Mouse (Mus musculus) heart, embryonic 14.5 days (tissue): ENCODE data around the gene Arfgef2. TPM values are rescaled to one million over a fixed set of nuclear protein-coding genes. Genes with fewer than 3 reads are reported as not detected.

Experiments used
- ATAC-seq: fragments of 200-750 bp; cut with Nextera tagmentation; 2 replicates; pipeline ENCODE4 v1.8.0; 2017; ENCODE audit warnings: low read depth, moderate TSS enrichment; ENCODE audit not compliant: insufficient number of reproducible peaks, insufficient read depth, low FRiP score
- H3K27ac ChIP-seq, 2 experiments: fragments of 200-500 bp in 1 of 2; fragments of 300-500 bp in 1 of 2; sonication (generic) in 1 of 2; replicated peaks in 1 of 2; 2 replicates each; pipeline ENCODE4 v1.5.1; 2012 to 2014; ENCODE audit warnings: low read depth in 2 of 2, low read length in 2 of 2, control low read depth in 1 of 2, mild to moderate bottlenecking in 1 of 2, mixed read lengths in 1 of 2; ENCODE audit not compliant: control insufficient read depth in 1 of 2, insufficient read depth in 1 of 2
- H3K27me3 ChIP-seq: fragments of 300-500 bp; sonication (generic); 2 replicates; pipeline ENCODE4 v1.6.1; 2014; ENCODE audit warnings: mild to moderate bottlenecking, low read length, control low read depth; ENCODE audit not compliant: control insufficient read depth, insufficient read depth
- H3K36me3 ChIP-seq: fragments of 300-500 bp; sonication (generic); 2 replicates; pipeline ENCODE4 v1.6.1; 2014; ENCODE audit warnings: mild to moderate bottlenecking, control low read depth, low read length, mixed read lengths; ENCODE audit not compliant: control insufficient read depth, insufficient read depth
- H3K4me1 ChIP-seq, 2 experiments: fragments of 200-500 bp in 1 of 2; fragments of 300-500 bp in 1 of 2; sonication (generic) in 1 of 2; 2 replicates each; pipeline ENCODE4 v1.6.1; 2012 to 2014; ENCODE audit warnings: low read length in 2 of 2, control low read depth in 1 of 2, mixed read lengths in 1 of 2; ENCODE audit not compliant: control insufficient read depth in 2 of 2, insufficient read depth in 2 of 2
- H3K4me2 ChIP-seq: fragments of 300-500 bp; sonication (generic); 2 replicates; pipeline ENCODE4 v1.6.1; 2014; ENCODE audit warnings: mild to moderate bottlenecking, low read length
- H3K4me3 ChIP-seq, 2 experiments: fragments of 200-500 bp in 1 of 2; fragments of 300-500 bp in 1 of 2; sonication (generic) in 1 of 2; 2 replicates each; pipeline ENCODE4 v1.5.1; 2012 to 2014; ENCODE audit warnings: low read length in 2 of 2, mild to moderate bottlenecking in 2 of 2, control low read depth in 1 of 2, low read depth in 1 of 2, moderate library complexity in 1 of 2; ENCODE audit not compliant: control insufficient read depth in 1 of 2, insufficient read depth in 1 of 2
- H3K9ac ChIP-seq: fragments of 300-500 bp; sonication (generic); 2 replicates; pipeline ENCODE4 v1.6.1; 2014; ENCODE audit warnings: mild to moderate bottlenecking, low read length
- H3K9me3 ChIP-seq: fragments of 300-500 bp; sonication (generic); 2 replicates; pipeline ENCODE4 v1.6.1; 2016; ENCODE audit warnings: low read length, control low read depth; ENCODE audit not compliant: control insufficient read depth
- WGBS: fragments of 180-500 bp; shearing (Covaris S2); extraction: QIAGEN DNeasy Blood & Tissue Kit; methylation state at CpG from one replicate; pipeline ENCODE4 v1.1.7; 2014; 5-methylcytosine and 5-hydroxymethylcytosine counted together
- polyA plus RNA-seq: library from polyadenylated mRNA; unstranded; fragments of >200 nt; fragmentation: Nextera tagmentation; extraction: Ambion mirVana; gene quantifications from 2 replicates; pipeline ENCODE4 v1.2.1, GENCODE M21; 2014

Gene Arfgef2
- polyA plus RNA-seq, 1 experiment from 2014 or later = 7.7 TPM

DNA sequence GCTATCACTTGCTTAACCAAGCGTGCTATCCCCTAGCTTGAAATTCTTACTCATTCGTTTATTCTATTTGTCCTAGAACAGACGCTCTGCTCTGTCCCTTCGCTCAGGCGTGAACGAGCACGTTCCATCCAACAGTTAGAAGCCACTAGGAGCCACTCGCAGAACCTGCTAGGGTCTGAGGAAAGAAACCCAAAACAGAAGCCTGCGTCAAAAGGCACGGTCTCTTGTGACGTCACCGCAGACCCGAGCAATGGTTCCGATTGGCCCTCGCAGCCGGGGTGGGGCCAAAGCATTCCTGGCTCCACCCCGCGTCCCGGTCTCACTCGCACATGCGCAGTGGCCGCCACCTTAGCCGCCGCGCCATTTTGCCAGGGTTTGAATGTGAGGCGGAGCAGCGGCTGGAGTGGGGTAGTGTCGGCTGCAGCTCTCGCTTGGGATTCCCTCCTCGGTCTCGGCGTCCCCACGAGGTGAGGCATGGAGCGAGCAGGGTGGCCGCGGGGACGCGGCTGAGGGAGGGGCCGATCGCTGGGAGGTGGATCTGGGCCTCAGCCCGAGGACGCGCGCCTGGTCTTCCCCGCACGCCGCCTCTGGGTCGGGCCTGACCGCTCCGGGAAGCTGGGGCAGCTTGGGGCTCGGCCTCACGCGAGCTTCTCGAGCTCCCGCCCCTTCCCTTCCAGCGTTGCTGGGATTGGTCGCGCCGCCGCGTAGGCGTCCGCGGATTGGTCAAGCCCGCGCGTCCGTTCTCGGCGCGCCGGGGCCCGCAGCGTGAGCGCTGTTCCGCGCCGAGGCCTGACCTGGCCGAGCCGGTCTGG, 100.5 kb downstream of the Arfgef2 start, which contains the start of gene Cse1l:
Gene Cse1l (plus strand): TSS at position 330 of the 812 bp plus-strand sequence.
- Histone ChIP-seq H3K9ac (peak within 1 kb of the TSS; percentile 96), H3K4me3 (peak within 1 kb of the TSS; percentile 69 to 88), H3K36me3 (peaks cover 5% of the 10 kb centered on the region; the same call in 1 of the 2 replicates), H3K4me1 (peaks cover 12 to 22% of the 10 kb centered on the region in 2 experiments), H3K4me2 (peak within 1 kb of the TSS; percentile 86), H3K27me3 (no peaks in the 10 kb centered on the region), H3K27ac (peak within 1 kb of the TSS; percentile 93 to 99), H3K9me3 (no peaks in the 10 kb centered on the region)
- under 1% methylated on average over 76 of the region's 80 CpGs for WGBS
- peak; percentile 96 for ATAC-seq

DNA sequence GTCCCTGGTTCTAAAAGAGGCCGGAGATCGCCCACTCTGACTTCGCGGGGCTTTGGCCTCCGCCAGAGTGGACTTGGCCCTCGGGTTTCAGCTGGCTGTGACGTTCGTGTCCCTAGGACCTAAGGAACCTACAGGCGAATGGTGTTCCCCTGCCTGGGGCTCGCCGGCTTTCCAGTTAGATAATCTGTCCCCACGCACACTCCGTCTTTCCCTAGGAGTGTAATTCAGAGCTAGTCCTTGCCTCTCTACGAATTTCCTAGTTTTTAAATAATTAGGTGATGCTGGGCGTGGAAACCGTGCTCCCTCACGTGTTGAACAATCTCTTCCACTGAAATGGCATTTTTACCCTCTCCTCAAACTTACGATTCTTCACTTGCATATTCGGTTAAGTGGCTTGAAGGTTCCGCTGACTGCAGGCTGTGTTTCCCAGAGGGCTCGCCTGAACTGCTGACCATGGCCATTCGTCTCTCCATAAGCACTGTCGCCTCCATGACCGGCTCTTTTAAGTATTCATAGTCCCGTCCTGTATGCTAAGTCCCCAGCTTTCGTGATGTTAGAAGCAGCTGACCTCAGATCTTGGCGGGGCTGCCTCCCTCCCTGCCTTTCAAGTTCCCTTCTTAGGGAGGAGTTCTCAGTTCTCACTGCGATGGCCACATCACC, 101.3 kb downstream of the Arfgef2 start:
- peak overlapping the region; percentile 69 to 88 for H3K4me3 ChIP-seq
- under 1% methylated on average over 28 of the region's 28 CpGs for WGBS
- H3K9me3 ChIP-seq = no peaks in the 10 kb centered on the region
- ATAC-seq = no peak
- peak overlapping the region; percentile 86 for H3K4me2 ChIP-seq
- peaks cover 12 to 22% of the 10 kb centered on the region in 2 experiments for H3K4me1 ChIP-seq
- H3K27ac ChIP-seq = peak overlapping the region; percentile 57 to 99
- H3K9ac ChIP-seq = peak overlapping the region; percentile 96
- no peaks in the 10 kb centered on the region for H3K27me3 ChIP-seq
- H3K36me3 ChIP-seq = peaks cover 9% of the 10 kb centered on the region; the same call in 1 of the 2 replicates

DNA sequence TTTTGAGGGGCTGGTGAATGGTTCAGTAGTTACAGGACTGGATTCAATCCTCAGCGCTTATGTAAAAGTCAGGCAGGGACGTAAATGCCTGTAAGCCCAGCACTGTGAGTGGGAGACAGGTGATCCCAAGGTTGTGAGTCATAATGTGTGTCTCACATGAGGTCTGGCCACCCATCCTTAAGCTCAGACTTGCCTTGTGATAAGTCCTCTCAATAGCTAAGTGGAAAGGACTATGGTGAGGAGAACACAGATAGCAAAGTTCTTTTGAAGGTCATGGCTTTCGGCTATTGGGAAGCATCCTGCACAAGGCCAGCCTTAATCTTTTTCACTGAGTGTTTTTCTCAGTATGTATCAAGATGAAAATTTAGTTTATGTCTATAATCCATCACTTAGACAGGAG, 104.3 kb downstream of the Arfgef2 start:
- no peaks in the 10 kb centered on the region for H3K27me3 ChIP-seq
- H3K9ac ChIP-seq = no peak overlapping the region
- ATAC-seq = no peak
- 63% methylated on average over 3 of the region's 3 CpGs for WGBS
- H3K36me3 ChIP-seq = peaks cover 9% of the 10 kb centered on the region; the same call in 1 of the 2 replicates
- H3K4me2 ChIP-seq = no peak overlapping the region
- no peaks in the 10 kb centered on the region for H3K9me3 ChIP-seq
- no peak overlapping the region for H3K4me3 ChIP-seq
- peak overlapping the region in 1 of 2 experiments; percentile 57; a peak in 1 of 4 replicates for H3K27ac ChIP-seq
- peaks cover 12 to 22% of the 10 kb centered on the region in 2 experiments for H3K4me1 ChIP-seq

DNA sequence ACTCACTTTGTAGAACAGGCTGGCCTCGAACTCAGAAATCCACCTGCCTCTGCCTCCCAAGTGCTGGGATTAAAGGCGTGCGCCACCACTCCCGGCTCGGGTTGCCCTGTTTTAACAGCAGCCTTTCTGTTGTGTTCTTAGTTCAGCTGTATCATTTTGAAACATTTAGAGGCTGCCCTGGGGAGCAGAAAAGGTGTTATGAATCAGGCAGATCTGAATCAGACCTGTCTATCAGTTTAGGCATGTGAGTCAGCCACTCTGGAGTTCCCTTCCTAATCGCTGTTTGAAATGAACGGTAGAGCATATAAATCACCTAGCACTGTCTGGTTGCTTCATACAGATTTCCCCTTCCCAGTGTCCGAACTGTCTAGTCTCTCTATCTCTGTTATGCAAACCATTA, 105.1 kb downstream of the Arfgef2 start:
- no peaks in the 10 kb centered on the region for H3K27me3 ChIP-seq
- 87% methylated on average over 8 of the region's 8 CpGs for whole genome bisulfite sequencing
- no peak for ATAC-seq

DNA sequence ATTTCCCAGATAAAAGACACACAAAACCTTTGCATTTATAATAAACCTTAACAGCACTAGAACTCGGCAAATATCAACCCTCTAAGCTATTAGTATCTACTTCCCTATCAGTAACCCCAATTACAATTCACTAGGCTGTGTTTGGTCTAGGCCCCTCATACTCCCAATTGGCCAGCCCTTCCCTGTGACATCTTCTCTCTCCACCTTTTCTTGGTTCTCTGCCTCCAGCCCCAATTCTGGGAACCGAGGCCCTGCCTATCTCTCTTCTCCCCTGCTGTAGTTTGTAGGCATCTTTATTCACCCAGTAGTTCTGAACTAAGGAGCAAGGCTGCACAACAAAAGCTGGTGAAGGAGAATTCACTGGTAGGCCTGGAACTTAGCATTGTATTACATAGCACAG, 118.6 kb downstream of the Arfgef2 start:
- Histone ChIP-seq H3K27me3 (no peaks in the 10 kb centered on the region), H3K27ac (no peak overlapping the region), H3K9ac (no peak overlapping the region), H3K4me1 (no peaks in the 10 kb centered on the region), H3K4me3 (no peak overlapping the region), H3K4me2 (no peak overlapping the region), H3K9me3 (no peaks in the 10 kb centered on the region), H3K36me3 (peaks cover 94% of the 10 kb centered on the region)
- 88% methylated on average over 2 of the region's 2 CpGs for WGBS
- no peak for ATAC-seq

More for the DNA sequence above, 105.1 kb downstream of the Arfgef2 start:
- Histone ChIP-seq H3K9ac (no peak overlapping the region), H3K9me3 (no peaks in the 10 kb centered on the region), H3K4me1 (peaks cover 10 to 17% of the 10 kb centered on the region in 2 experiments), H3K36me3 (peaks cover 9% of the 10 kb centered on the region; the same call in 1 of the 2 replicates), H3K27ac (no peak overlapping the region), H3K4me3 (no peak overlapping the region), H3K4me2 (no peak overlapping the region)

DNA sequence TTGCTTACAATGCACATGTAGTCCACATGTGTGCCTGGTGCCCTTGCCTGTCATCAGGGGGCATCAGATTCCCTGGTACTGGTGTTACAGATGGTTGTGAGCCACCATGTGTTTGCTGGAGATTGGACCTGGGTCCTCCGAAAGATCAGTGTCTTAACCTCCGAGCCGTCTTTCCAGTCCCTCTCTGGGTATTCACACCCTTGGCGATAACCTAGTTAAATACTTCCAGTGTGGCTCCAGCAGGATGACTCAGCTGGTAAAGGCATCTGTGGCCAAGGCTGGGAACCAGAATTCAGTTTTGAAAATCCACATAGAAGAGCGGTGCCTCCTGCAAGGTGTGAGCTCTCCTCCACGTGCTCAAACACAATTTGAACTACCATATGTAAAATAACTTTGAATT, 128.6 kb downstream of the Arfgef2 start:
- H3K4me3 ChIP-seq = no peak overlapping the region
- no peak overlapping the region for H3K27ac ChIP-seq
- H3K9me3 ChIP-seq = no peaks in the 10 kb centered on the region
- H3K4me2 ChIP-seq = no peak overlapping the region
- H3K9ac ChIP-seq = no peak overlapping the region
- WGBS = 91% methylated on average over 6 of the region's 6 CpGs
- no peaks in the 10 kb centered on the region for H3K27me3 ChIP-seq
- H3K4me1 ChIP-seq = no peaks in the 10 kb centered on the region
- no peak for ATAC-seq
- H3K36me3 ChIP-seq = peaks cover 99% of the 10 kb centered on the region

DNA sequence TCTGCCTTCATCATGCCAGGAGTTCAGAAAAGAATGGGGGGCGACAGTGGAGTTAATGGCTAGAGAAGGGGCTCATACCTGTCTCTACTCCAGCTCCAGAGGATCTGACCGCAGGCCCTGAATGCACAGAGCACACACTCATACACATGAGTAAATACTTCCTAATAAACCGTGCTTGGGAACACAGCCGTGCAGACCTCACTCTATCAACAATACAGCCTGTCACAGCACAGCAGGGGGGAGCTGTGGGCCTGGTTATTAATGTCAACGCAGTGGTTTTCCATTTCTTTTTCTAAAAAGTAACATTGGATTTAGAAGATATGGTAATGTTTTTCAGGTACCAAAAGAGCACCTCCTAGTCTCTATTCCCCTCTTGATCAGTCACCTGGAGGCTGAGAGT, 129.0 kb downstream of the Arfgef2 start:
- Histone ChIP-seq H3K9ac (no peak overlapping the region), H3K4me3 (no peak overlapping the region), H3K4me1 (no peaks in the 10 kb centered on the region), H3K4me2 (no peak overlapping the region), H3K9me3 (no peaks in the 10 kb centered on the region), H3K36me3 (peaks cover 99% of the 10 kb centered on the region), H3K27ac (no peak overlapping the region), H3K27me3 (no peaks in the 10 kb centered on the region)
- 94% methylated on average over 5 of the region's 5 CpGs for WGBS
- ATAC-seq = no peak
